Mouse (Mus musculus) neural tube, embryonic 11.5 days (tissue): ENCODE data around the gene Cyp3a57. TPM values are rescaled to one million over a fixed set of nuclear protein-coding genes. Genes with fewer than 3 reads are reported as not detected.
"Not testable (repeated sequence)": the region's sequence is repeated elsewhere in the genome, so short reads cannot be mapped to it uniquely, and the experiment has no call there.

Source experiments
- ATAC-seq: fragments of 200-750 bp; cut with Nextera tagmentation; 2 replicates; pipeline ENCODE4 v1.8.0; 2017; ENCODE audit warnings: moderate number of reproducible peaks, mild to moderate bottlenecking, moderate TSS enrichment, moderate library complexity; ENCODE audit not compliant: insufficient read depth, low FRiP score, low TSS enrichment
- DNase-seq: peaks from one replicate; pipeline ENCODE4 v3.0.0-alpha.2; 2015; ENCODE audit warnings: low spot score
- H3K27ac ChIP-seq: fragments of 300-500 bp; sonication (generic); 2 replicates; pipeline ENCODE4 v1.5.1; 2014; ENCODE audit warnings: low read depth, mild to moderate bottlenecking, low read length
- H3K27me3 ChIP-seq: fragments of 300-500 bp; sonication (generic); 2 replicates; pipeline ENCODE4 v1.6.1; 2014; ENCODE audit warnings: mild to moderate bottlenecking, low read length, mixed read lengths; ENCODE audit not compliant: control insufficient read depth, insufficient read depth
- H3K36me3 ChIP-seq: fragments of 300-500 bp; sonication (generic); 2 replicates; pipeline ENCODE4 v1.6.1; 2014; ENCODE audit warnings: mild to moderate bottlenecking, low read length, moderate library complexity, mixed read lengths; ENCODE audit not compliant: control insufficient read depth, insufficient read depth
- H3K4me1 ChIP-seq: fragments of 300-500 bp; sonication (generic); 2 replicates; pipeline ENCODE4 v1.6.1; 2014; ENCODE audit warnings: low read length, mixed read lengths; ENCODE audit not compliant: control insufficient read depth, insufficient read depth
- H3K4me2 ChIP-seq: fragments of 300-500 bp; sonication (generic); 2 replicates; pipeline ENCODE4 v1.6.1; 2014; ENCODE audit warnings: low read depth, mild to moderate bottlenecking, moderate library complexity
- H3K4me3 ChIP-seq: fragments of 300-500 bp; sonication (generic); 2 replicates; pipeline ENCODE4 v1.5.1; 2014; ENCODE audit warnings: low read depth, low read length
- H3K9ac ChIP-seq: fragments of 300-500 bp; sonication (generic); 2 replicates; pipeline ENCODE4 v1.6.1; 2014; ENCODE audit warnings: mild to moderate bottlenecking, low read length
- H3K9me3 ChIP-seq: fragments of 300-500 bp; sonication (generic); 2 replicates; pipeline ENCODE4 v1.6.1; 2016; ENCODE audit warnings: low read length; ENCODE audit not compliant: control insufficient read depth
- WGBS: fragments of 180-500 bp; shearing (Covaris S2); extraction: QIAGEN DNeasy Blood & Tissue Kit; methylation state at CpG from one replicate; pipeline ENCODE4 v1.1.7; 2014; 5-methylcytosine and 5-hydroxymethylcytosine counted together
- polyA plus RNA-seq: library from polyadenylated mRNA; unstranded; fragments of >200 nt; fragmentation: Nextera tagmentation; extraction: Ambion mirVana; gene quantifications from 2 replicates; pipeline ENCODE4 v1.2.1, GENCODE M21; 2014

Gene Cyp3a57
- polyA plus RNA-seq: not detected in 2 replicates

- no peak within 1 kb of the TSS for H3K9ac ChIP-seq
- no peaks in the 10 kb centered on the region for H3K36me3 ChIP-seq
- no peaks in the 10 kb centered on the region for H3K27me3 ChIP-seq
- DNase-seq: no peak
- WGBS: 74% methylated on average over 1 of the region's 1 CpGs
- H3K27ac ChIP-seq: no peak within 1 kb of the TSS
- no peak for ATAC-seq
- 0 out of 2 replicates have a peak, but pooled peaks cover 3% of the 10 kb centered on the region for H3K9me3 ChIP-seq
- no peaks in the 10 kb centered on the region for H3K4me1 ChIP-seq
- no peak within 1 kb of the TSS for H3K4me2 ChIP-seq
- H3K4me3 ChIP-seq: no peak within 1 kb of the TSS
Measured at GRCm38 (mm10) chr5:145344941-145345340, at the start of gene Cyp3a57. TSS of gene Cyp3a57 (plus strand) at chr5:145345279.

- no peaks in the 10 kb centered on the region for H3K27me3 ChIP-seq
Measured at GRCm38 (mm10) chr5:145300469-145300868, 44.6 kb upstream of the Cyp3a57 start.

GRCm38 (mm10) chr5:145301796-145302195 is 43.3 kb upstream of the Cyp3a57 start:
- not testable (repeated sequence) for H3K4me3 ChIP-seq, DNase-seq, H3K9ac ChIP-seq, H3K4me1 ChIP-seq, H3K36me3 ChIP-seq, H3K27ac ChIP-seq, H3K4me2 ChIP-seq, H3K27me3 ChIP-seq, ATAC-seq, H3K9me3 ChIP-seq
- 58% methylated on average over 4 of the region's 4 CpGs for WGBS

More at GRCm38 (mm10) chr5:145300469-145300868, 44.6 kb upstream of the Cyp3a57 start:
- H3K9ac ChIP-seq: no peak overlapping the region
- ATAC-seq (no peak), DNase-seq (no peak)
- no peaks in the 10 kb centered on the region for H3K9me3 ChIP-seq
- H3K4me3 ChIP-seq: no peak overlapping the region
- no peak overlapping the region for H3K4me2 ChIP-seq
- no peaks in the 10 kb centered on the region for H3K4me1 ChIP-seq
- no peak overlapping the region for H3K27ac ChIP-seq
- H3K36me3 ChIP-seq: no peaks in the 10 kb centered on the region

GRCm38 (mm10) chr5:145302424-145302823 is 42.7 kb upstream of the Cyp3a57 start:
- no peak overlapping the region for H3K9ac ChIP-seq
- no peaks in the 10 kb centered on the region for H3K9me3 ChIP-seq
- 74% methylated on average over 1 of the region's 1 CpGs for WGBS
- H3K27ac ChIP-seq: no peak overlapping the region
- H3K27me3 ChIP-seq: no peaks in the 10 kb centered on the region
- ATAC-seq: no peak
- no peak overlapping the region for H3K4me2 ChIP-seq
- H3K36me3 ChIP-seq: no peaks in the 10 kb centered on the region
- DNase-seq: no peak
- no peaks in the 10 kb centered on the region for H3K4me1 ChIP-seq
- no peak overlapping the region for H3K4me3 ChIP-seq

GRCm38 (mm10) chr5:145306953-145307352 is 38.1 kb upstream of the Cyp3a57 start:
- not testable (repeated sequence) for DNase-seq, ATAC-seq, H3K27ac ChIP-seq, H3K9ac ChIP-seq, H3K9me3 ChIP-seq, H3K27me3 ChIP-seq, H3K4me3 ChIP-seq, H3K36me3 ChIP-seq, H3K4me1 ChIP-seq, H3K4me2 ChIP-seq
- WGBS: 94% methylated on average over 4 of the region's 4 CpGs

GRCm38 (mm10) chr5:145307811-145308210 is 37.3 kb upstream of the Cyp3a57 start:
- H3K36me3 ChIP-seq, DNase-seq, H3K9ac ChIP-seq, H3K9me3 ChIP-seq, ATAC-seq, H3K4me3 ChIP-seq, H3K27me3 ChIP-seq, H3K4me1 ChIP-seq, H3K4me2 ChIP-seq, H3K27ac ChIP-seq: not testable (repeated sequence)
- 72% methylated on average over 3 of the region's 3 CpGs for WGBS

GRCm38 (mm10) chr5:145313845-145314244 is 31.2 kb upstream of the Cyp3a57 start:
- H3K4me2 ChIP-seq: no peak overlapping the region
- no peak for ATAC-seq
- no peak overlapping the region for H3K9ac ChIP-seq
- H3K36me3 ChIP-seq: no peaks in the 10 kb centered on the region
- no peak overlapping the region for H3K27ac ChIP-seq
- H3K9me3 ChIP-seq: 0 out of 2 replicates have a peak, but pooled peaks cover 4% of the 10 kb centered on the region
- no peaks in the 10 kb centered on the region for H3K27me3 ChIP-seq
- no peak for DNase-seq
- H3K4me1 ChIP-seq: no peaks in the 10 kb centered on the region
- no peak overlapping the region for H3K4me3 ChIP-seq

- no peak for DNase-seq
- Histone ChIP-seq H3K27ac (no peak overlapping the region), H3K9me3 (0 out of 2 replicates have a peak, but pooled peaks cover 4% of the 10 kb centered on the region), H3K4me3 (no peak overlapping the region), H3K4me1 (no peaks in the 10 kb centered on the region), H3K27me3 (no peaks in the 10 kb centered on the region), H3K9ac (no peak overlapping the region), H3K4me2 (no peak overlapping the region), H3K36me3 (no peaks in the 10 kb centered on the region)
- WGBS: 84% methylated on average over 1 of the region's 1 CpGs
- no peak for ATAC-seq
Measured at GRCm38 (mm10) chr5:145317141-145317540, 27.9 kb upstream of the Cyp3a57 start.

- not testable (repeated sequence) for H3K4me3 ChIP-seq, H3K27ac ChIP-seq, H3K9ac ChIP-seq, DNase-seq, ATAC-seq, H3K36me3 ChIP-seq, H3K9me3 ChIP-seq, H3K4me2 ChIP-seq, H3K27me3 ChIP-seq, H3K4me1 ChIP-seq
Measured at GRCm38 (mm10) chr5:145338756-145339155, 6.3 kb upstream of the Cyp3a57 start.
